Mouse (Mus musculus) brain, embryonic 14.5 days (tissue): ENCODE measurements around the gene Zfhx3.

Experiments used
- CTCF ChIP-seq: fragments of 200-500 bp; IDR thresholded peaks from 2 replicates; pipeline ENCODE4 v1.5.1; 2012; ENCODE audit warnings: inconsistent platforms, mild to moderate bottlenecking, moderate library complexity, borderline replicate concordance; ENCODE audit not compliant: insufficient read depth, insufficient read length; ENCODE audit errors: extremely low read depth
- POLR2A ChIP-seq: fragments of 200-500 bp; IDR thresholded peaks from 2 replicates; pipeline ENCODE4 v1.6.1; 2012; ENCODE audit warnings: mild to moderate bottlenecking, inconsistent platforms, borderline replicate concordance; ENCODE audit not compliant: poor library complexity, insufficient read depth, insufficient read length, severe bottlenecking; ENCODE audit errors: extremely low read depth

DNA sequence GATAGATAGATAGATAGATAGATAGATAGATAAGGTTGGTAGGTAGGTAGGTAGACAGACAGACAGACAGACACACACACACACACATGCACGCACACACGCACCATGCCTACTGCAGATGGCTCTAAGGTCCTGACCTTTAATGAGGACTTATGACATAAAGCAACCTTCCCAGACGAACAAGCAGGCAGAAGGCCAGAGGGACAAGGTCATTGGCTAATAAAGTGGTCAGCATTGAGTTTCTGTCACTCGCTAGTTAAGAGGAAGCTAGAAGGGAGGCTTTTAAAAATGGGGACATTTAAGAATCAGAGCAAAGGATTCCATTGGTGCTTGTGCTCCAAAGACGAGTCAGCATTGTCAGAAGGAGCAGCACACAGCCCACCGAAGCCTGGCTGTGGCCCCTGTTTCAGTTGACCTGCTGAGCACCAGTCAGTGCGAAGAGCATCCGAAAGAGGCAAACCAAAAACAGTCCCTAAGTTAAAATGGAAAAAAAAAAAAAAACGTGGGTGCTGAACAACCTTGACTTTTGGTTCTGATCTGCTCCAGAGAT is 683.2 kb downstream of the Zfhx3 start:
- no peak for TF ChIP-seq CTCF
- TF ChIP-seq POLR2A = no peak
